Mouse (Mus musculus) hindbrain, embryonic 13.5 days (tissue): ENCODE results near the gene Cd300ld5. TPM values are rescaled to one million over a fixed set of nuclear protein-coding genes. Genes with fewer than 3 reads are reported as not detected.
A peak's percentile ranks its signal among the peaks of the same experiment; 100 is the strongest.
"Not testable (repeated sequence)": the region's sequence is repeated elsewhere in the genome, so short reads cannot be mapped to it uniquely, and the experiment has no call there.

ENCODE experiments used
- ATAC-seq: fragments of 200-750 bp; cut with Nextera tagmentation; 2 replicates; pipeline ENCODE4 v1.8.0; 2017; ENCODE audit warnings: moderate TSS enrichment; ENCODE audit not compliant: low FRiP score
- H3K27ac ChIP-seq: fragments of 300-500 bp; sonication (generic); 2 replicates; pipeline ENCODE4 v1.5.1; 2015; ENCODE audit warnings: inconsistent platforms, mild to moderate bottlenecking, moderate library complexity
- H3K27me3 ChIP-seq: fragments of 300-500 bp; sonication (generic); 2 replicates; pipeline ENCODE4 v1.6.1; 2015; ENCODE audit warnings: mild to moderate bottlenecking, inconsistent platforms
- H3K36me3 ChIP-seq: fragments of 300-500 bp; sonication (generic); 2 replicates; pipeline ENCODE4 v1.6.1; 2015; ENCODE audit warnings: mild to moderate bottlenecking, inconsistent platforms
- H3K4me1 ChIP-seq: fragments of 300-500 bp; sonication (generic); replicated peaks from 2 replicates; pipeline ENCODE4 v1.6.1; 2015; ENCODE audit warnings: inconsistent platforms
- H3K4me2 ChIP-seq: fragments of 300-500 bp; sonication (generic); 2 replicates; pipeline ENCODE4 v1.6.1; 2015; ENCODE audit warnings: inconsistent platforms, mild to moderate bottlenecking, moderate library complexity
- H3K4me3 ChIP-seq: fragments of 300-500 bp; sonication (generic); 2 replicates; pipeline ENCODE4 v1.5.1; 2015; ENCODE audit warnings: mild to moderate bottlenecking, inconsistent platforms
- H3K9ac ChIP-seq: fragments of 300-500 bp; sonication (generic); 2 replicates; pipeline ENCODE4 v1.6.1; 2015; ENCODE audit warnings: mild to moderate bottlenecking, inconsistent platforms
- H3K9me3 ChIP-seq: fragments of 300-500 bp; sonication (generic); 2 replicates; pipeline ENCODE4 v1.6.1; 2016; ENCODE audit warnings: inconsistent platforms
- WGBS: fragments of 180-500 bp; shearing (Covaris S2); methylation state at CpG from one replicate; pipeline ENCODE4 v1.1.7; 2015; 5-methylcytosine and 5-hydroxymethylcytosine counted together
- polyA plus RNA-seq: library from polyadenylated mRNA; unstranded; fragments of >200 nt; fragmentation: Nextera tagmentation; extraction: Ambion mirVana; gene quantifications from 2 replicates; pipeline ENCODE4 v1.2.1, GENCODE M21; 2015

Gene Cd300ld5
- polyA plus RNA-seq, 1 experiment from 2014 or later, result not detected

DNA sequence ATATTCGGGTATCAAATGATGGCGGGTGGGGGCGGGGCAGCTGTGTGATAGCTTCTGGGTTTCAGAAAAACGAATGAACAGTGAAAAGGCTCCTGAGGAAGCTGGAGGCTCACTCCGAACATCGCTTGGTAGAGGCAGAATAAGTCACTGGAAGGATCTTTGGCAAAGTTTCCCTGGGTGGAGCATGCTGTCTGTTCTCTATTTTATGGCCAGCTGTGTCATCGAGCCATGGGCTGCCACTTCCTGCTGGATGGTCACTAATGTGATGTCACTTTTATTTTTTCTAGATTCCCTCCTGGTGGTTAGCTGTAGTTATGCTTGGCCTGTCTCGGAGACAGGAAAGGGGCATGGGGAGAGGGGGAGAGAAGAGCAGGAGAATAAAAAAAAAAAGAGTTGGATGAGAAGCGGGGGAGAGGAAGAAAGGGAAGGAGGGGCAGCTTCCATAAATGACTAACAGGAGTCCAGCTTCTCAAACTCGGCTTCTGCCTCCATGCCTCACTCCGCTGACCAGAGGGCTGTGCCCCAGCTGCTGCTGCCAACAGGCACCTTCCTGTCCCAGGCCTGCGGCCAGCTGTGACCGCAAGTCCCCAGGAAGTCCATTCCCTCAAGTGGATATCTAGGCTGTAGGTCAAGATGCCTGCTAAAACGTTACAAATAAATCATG is 34.2 kb upstream of the Cd300ld5 start:
- no peak for ATAC-seq
- Histone ChIP-seq H3K9ac (no peak overlapping the region; the same call in 1 of the 2 replicates), H3K27ac (0 out of 2 replicates have a peak overlapping the region, but pooled peaks have one; percentile 2), H3K4me1 (peaks cover 18% of the 10 kb centered on the region), H3K36me3 (no peaks in the 10 kb centered on the region), H3K27me3 (peaks cover 83% of the 10 kb centered on the region), H3K9me3 (no peaks in the 10 kb centered on the region), H3K4me2 (peak overlapping the region; percentile 42), H3K4me3 (0 out of 2 replicates have a peak overlapping the region, but pooled peaks have one; percentile 12)
- 10% methylated on average over 13 of the region's 14 CpGs for WGBS

DNA sequence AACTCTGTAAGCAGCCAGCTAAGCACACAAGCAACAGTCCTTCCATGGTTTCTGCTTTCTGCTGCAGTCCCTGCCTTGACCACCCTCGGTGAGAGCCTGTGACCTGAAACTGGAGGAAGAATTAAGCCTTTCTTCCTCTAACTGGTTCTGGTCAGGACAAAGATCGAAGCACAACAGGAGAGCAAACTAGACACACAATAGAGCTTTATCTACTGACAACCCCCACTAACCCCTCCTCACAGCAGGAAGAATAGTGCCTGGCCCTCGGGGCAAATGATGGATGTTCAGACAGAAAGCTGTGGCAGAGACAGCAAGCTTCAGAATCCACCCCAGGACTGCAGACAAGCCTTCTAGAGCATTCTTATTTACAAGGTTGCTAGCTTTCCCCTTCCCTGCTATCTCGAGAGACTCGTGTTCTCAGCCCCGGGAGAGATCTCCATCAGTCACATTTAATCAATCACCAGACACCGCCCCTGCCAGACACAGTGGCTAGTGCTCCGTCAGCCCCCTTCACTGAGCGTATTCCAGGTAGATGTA is 33.5 kb upstream of the Cd300ld5 start:
- Histone ChIP-seq H3K4me3 (0 out of 2 replicates have a peak overlapping the region, but pooled peaks have one; percentile 12), H3K9ac (no peak overlapping the region), H3K27ac (no peak overlapping the region), H3K4me1 (peaks cover 18% of the 10 kb centered on the region), H3K27me3 (peaks cover 80% of the 10 kb centered on the region), H3K9me3 (no peaks in the 10 kb centered on the region), H3K4me2 (peak overlapping the region; percentile 42), H3K36me3 (no peaks in the 10 kb centered on the region)
- 3% methylated on average over 9 of the region's 9 CpGs for WGBS
- 0 out of 2 replicates have a peak, but pooled peaks have one; percentile 17 for ATAC-seq

DNA sequence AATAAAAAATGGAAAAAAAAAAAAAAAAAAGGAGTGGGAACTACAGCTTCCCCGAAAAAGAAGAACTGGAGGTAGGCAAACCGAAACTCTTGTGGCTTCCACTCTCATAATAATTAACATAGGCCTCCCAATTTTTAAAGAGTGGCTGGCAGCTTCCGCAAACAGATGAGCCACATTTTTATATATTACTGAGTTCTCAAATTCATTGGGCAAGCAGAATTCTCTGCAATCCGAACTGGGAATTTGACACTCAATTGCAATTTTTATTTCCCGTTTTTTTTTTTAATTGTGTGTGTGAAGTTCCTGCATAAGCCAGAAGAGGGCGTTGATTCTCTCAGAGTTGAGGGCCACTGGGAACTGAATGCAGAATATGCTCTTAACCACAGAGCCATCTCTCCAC is 29.2 kb upstream of the Cd300ld5 start:
- Histone ChIP-seq H3K36me3 (no peaks in the 10 kb centered on the region), H3K9me3 (no peaks in the 10 kb centered on the region), H3K9ac (no peak overlapping the region), H3K4me1 (peaks cover 14% of the 10 kb centered on the region), H3K27me3 (peaks cover 63% of the 10 kb centered on the region), H3K27ac (no peak overlapping the region), H3K4me2 (no peak overlapping the region), H3K4me3 (no peak overlapping the region)
- 76% methylated on average over 6 of the region's 6 CpGs for WGBS
- ATAC-seq, result no peak

DNA sequence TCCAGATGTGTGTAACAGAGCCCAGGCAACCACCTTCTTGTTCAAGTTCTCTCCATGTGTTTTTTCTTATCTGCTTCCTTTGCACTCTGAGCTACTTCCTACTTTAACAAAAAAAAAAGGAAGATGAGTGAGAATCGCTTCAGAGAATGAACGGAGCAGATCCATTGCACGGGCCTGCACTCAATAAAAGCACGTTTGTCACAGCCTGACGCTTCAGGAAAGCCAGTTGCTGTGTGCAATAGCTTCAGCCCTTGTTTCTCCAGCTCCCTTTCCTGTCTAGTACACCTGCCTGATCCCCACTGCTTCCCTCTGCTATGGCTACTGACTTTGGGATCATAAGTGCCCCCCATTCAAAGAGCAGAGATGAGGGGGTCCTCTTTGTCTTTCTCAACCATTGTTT is 24.5 kb upstream of the Cd300ld5 start, which contains the start of gene Cd300e:
Gene Cd300e, minus strand, starts transcription at position 101 of the 400 bp plus-strand sequence.
- no peak within 1 kb of the TSS for H3K4me3 ChIP-seq
- no peak within 1 kb of the TSS for H3K27ac ChIP-seq
- no peaks in the 10 kb centered on the region for H3K4me1 ChIP-seq
- H3K27me3 ChIP-seq, result peaks cover 50% of the 10 kb centered on the region
- no peaks in the 10 kb centered on the region for H3K9me3 ChIP-seq
- 22% methylated on average over 5 of the region's 5 CpGs for WGBS
- H3K9ac ChIP-seq, result no peak within 1 kb of the TSS
- H3K36me3 ChIP-seq, result no peaks in the 10 kb centered on the region
- no peak for ATAC-seq
- no peak within 1 kb of the TSS for H3K4me2 ChIP-seq

DNA sequence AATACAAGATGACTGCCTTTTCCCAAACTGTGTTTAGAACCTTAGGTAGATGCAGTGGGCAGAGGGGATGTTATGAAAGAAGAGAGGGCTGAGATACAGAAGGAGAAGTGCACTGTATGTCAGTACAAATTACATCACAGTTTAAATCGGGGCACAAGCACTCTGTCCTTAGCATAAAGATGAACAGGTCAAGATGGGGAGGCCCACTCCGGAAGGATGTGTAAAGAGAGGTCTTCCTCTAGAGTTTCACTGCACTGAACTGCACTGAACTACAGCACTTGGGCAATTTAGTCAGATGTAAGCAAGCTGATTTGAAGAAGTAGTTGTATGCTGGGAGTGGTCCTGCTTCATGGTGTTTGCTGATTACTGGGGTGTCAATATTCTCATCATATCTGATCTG is 22.2 kb upstream of the Cd300ld5 start:
- Histone ChIP-seq H3K4me1 (no peaks in the 10 kb centered on the region), H3K4me2 (no peak overlapping the region), H3K9me3 (no peaks in the 10 kb centered on the region), H3K27me3 (peaks cover 33% of the 10 kb centered on the region), H3K36me3 (no peaks in the 10 kb centered on the region), H3K9ac (no peak overlapping the region), H3K4me3 (no peak overlapping the region), H3K27ac (no peak overlapping the region)
- ATAC-seq, result no peak
- 84% methylated on average over 2 of the region's 2 CpGs for WGBS

DNA sequence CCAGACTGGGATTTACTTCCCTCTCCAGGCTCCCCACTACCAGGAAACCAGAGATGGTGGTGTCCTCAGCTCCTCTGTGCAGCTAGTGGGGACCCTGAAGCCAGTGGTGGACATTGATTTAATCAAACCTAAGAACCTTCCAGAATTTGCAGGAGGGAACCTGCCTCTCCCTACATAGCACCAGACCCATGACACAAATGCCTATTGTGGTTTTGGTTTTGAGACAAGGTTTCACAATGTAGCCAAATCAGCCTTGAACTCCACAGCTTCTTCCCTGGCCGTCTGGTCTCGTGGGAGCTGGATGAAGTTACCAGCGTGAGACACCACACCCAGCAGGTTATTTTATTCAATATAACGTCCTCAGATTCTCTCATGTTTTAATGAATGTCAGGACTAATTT is 21.1 kb upstream of the Cd300ld5 start:
- Histone ChIP-seq H3K27me3 (peaks cover 38% of the 10 kb centered on the region), H3K4me3 (no peak overlapping the region), H3K4me2 (no peak overlapping the region), H3K9me3 (no peaks in the 10 kb centered on the region), H3K36me3 (no peaks in the 10 kb centered on the region), H3K27ac (no peak overlapping the region), H3K4me1 (no peaks in the 10 kb centered on the region), H3K9ac (no peak overlapping the region)
- 84% methylated on average over 4 of the region's 4 CpGs for WGBS
- no peak for ATAC-seq

DNA sequence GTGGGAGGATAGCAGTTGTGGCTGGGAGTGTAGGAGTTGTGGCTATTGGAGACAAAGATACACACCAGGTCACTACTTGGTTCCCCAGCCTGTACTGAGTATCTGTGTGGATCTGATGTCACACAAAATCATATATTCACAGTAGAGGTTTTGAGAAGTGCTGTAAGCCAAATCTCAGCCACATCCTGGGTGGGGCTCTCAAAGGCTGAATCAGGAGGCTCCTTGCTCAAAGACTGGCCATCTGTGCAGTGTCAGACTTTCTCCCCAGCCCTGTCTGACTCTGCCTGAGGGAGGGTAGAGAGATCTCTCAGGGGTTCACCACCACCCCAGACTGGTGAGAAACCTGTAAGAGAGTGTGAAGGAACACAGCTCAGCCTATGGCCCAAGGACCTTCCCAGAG is 17.0 kb upstream of the Cd300ld5 start:
- no peaks in the 10 kb centered on the region for H3K4me1 ChIP-seq
- no peak overlapping the region for H3K9ac ChIP-seq
- peaks cover 34% of the 10 kb centered on the region for H3K27me3 ChIP-seq
- no peak for ATAC-seq
- no peak overlapping the region for H3K4me3 ChIP-seq
- H3K36me3 ChIP-seq, result no peaks in the 10 kb centered on the region
- H3K9me3 ChIP-seq, result no peaks in the 10 kb centered on the region
- no peak overlapping the region for H3K4me2 ChIP-seq
- H3K27ac ChIP-seq, result no peak overlapping the region

DNA sequence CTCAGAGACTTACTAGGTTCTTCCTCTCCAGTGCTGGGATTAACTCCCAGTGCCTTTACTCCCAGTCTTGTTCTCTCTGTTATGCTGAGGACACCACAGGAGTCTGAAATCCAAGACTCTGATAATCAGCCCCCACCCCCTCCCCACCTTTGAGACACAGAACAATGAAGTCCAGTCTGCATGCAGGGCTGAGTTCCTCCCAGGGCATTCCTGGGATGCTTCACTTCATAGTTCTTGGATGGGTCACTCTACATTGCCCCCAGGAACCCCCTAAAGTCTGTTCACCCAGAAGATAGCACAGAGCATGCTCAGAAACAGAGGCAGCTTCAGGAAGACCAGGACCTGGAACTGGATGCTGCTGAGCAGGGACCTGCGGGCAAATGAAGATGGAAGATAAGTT is 15.4 kb upstream of the Cd300ld5 start:
- Histone ChIP-seq H3K36me3 (no peaks in the 10 kb centered on the region), H3K4me3 (no peak overlapping the region), H3K27ac (no peak overlapping the region), H3K9ac (no peak overlapping the region), H3K27me3 (peaks cover 24% of the 10 kb centered on the region), H3K4me1 (no peaks in the 10 kb centered on the region), H3K4me2 (no peak overlapping the region), H3K9me3 (no peaks in the 10 kb centered on the region)
- ATAC-seq, result no peak
- WGBS, result 93% methylated on average over 1 of the region's 1 CpGs

DNA sequence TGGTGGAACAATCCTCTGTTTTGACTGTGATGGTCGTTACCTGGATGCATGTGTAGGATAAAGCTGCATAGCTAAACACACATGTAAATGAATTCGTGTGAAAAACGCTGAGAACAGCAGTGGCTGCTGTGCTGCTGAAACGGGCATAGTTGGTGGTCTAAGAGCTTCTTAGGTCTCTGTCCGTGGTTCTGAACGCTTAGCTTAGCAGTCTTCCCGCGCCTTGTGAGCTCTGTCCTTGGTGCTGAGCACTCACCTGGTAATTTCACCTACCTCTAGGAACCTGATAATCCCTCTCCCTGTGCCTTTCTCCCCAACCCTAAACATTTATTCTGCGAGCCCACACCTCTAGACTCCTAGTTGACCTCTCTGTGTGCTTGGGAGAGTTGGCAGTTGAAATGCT is 14.6 kb upstream of the Cd300ld5 start:
- no peak overlapping the region for H3K4me2 ChIP-seq
- no peaks in the 10 kb centered on the region for H3K36me3 ChIP-seq
- H3K9ac ChIP-seq, result no peak overlapping the region
- peaks cover 24% of the 10 kb centered on the region for H3K27me3 ChIP-seq
- WGBS, result 4% methylated on average over 9 of the region's 9 CpGs
- no peak overlapping the region for H3K27ac ChIP-seq
- no peaks in the 10 kb centered on the region for H3K4me1 ChIP-seq
- no peak for ATAC-seq
- no peak overlapping the region for H3K4me3 ChIP-seq
- no peaks in the 10 kb centered on the region for H3K9me3 ChIP-seq

DNA sequence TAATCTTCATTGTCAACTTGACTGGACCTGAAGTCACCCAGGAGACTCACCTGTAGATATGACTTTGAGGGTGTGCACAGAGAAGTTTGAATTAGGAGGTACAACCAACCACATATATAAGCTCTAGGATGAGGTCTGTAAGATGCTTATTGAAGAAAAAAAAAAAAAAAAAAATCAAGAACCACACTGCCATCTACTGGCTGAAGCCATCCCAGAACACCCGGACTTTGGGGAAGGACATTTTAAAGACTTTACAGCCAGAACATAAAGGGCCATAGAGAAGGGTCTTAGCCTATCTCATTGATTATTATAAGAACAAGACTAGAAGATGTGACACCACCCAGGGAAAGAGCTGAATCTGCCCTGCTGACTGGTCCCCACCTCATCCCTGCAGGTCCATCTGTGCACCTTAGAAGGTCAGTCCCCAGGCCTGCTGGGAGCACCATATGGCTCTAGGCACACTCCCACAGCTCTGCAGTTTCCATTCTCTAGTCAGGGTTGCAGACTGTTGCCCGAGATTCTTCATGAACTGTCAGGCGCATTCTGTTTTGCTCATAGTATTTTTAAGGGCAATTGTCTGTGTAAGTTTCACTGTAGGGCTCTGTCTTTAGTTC is 11.8 kb upstream of the Cd300ld5 start:
- Histone ChIP-seq H3K4me2 (no peak overlapping the region), H3K27me3 (peaks cover 21% of the 10 kb centered on the region), H3K4me3 (no peak overlapping the region), H3K9me3 (no peaks in the 10 kb centered on the region), H3K4me1 (no peaks in the 10 kb centered on the region), H3K9ac (no peak overlapping the region), H3K36me3 (no peaks in the 10 kb centered on the region), H3K27ac (no peak overlapping the region)
- 46% methylated on average over 3 of the region's 3 CpGs for WGBS
- ATAC-seq, result no peak

DNA sequence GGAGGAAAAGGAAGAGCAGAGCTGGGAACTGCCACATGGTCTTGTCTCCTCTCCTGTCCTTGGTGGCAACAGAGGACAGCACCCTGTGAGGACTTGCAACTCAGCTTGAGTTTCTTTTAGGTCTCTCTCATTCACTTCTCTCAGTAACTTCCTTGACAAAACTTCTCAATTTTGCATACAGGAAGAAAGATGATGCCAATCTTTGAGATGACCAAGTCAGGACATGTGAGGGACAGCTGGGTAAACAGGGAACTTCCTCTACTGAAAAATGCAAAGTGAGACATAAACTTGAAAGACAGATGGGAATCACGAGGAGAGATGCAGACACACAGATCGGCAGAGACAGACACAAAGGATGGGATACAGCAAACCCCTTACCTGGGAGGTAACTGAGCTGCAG is 10.7 kb upstream of the Cd300ld5 start, which contains the start of gene Cd300ld3:
Gene Cd300ld3, minus strand, starts transcription at position 151 of the 400 bp plus-strand sequence.
- Histone ChIP-seq H3K4me3 (no peak within 1 kb of the TSS), H3K9me3 (no peaks in the 10 kb centered on the region), H3K27ac (no peak within 1 kb of the TSS), H3K4me1 (no peaks in the 10 kb centered on the region), H3K9ac (no peak within 1 kb of the TSS), H3K4me2 (no peak within 1 kb of the TSS), H3K27me3 (peaks cover 17% of the 10 kb centered on the region), H3K36me3 (no peaks in the 10 kb centered on the region)
- ATAC-seq, result no peak
- 89% methylated on average over 2 of the region's 2 CpGs for WGBS

DNA sequence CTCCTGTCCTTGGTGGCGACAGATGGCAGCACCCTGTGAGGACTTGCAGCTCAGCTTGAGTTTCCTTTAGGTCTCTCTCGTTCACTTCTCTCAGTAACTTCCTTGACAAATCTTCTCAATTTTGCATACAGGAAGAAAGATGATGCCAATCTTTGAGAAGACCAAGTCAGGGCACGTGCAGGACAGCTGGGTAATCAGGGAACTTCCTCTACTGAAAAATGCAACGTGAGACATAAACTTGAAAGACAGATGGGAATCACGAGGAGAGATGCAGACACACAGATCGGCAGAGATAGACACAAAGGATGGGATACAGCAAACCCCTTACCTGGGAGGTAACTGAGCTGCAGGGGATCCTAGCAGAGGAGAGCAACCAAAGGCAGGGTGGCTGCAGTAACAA is 10.7 kb downstream of the Cd300ld5 start, which contains the start of gene Cd300ld4:
Gene Cd300ld4, minus strand, starts transcription at position 101 of the 400 bp plus-strand sequence.
- not testable (repeated sequence) for H3K9ac ChIP-seq, H3K4me1 ChIP-seq, H3K27me3 ChIP-seq, ATAC-seq, H3K36me3 ChIP-seq, H3K4me2 ChIP-seq, H3K4me3 ChIP-seq, H3K9me3 ChIP-seq, H3K27ac ChIP-seq
- no CpG with 5 or more reads among the region's 6 CpGs for WGBS
